Mouse (Mus musculus): ENCODE results near the gene Abca1. TPM values are rescaled to one million over a fixed set of nuclear protein-coding genes. Genes with fewer than 3 reads are reported as not detected.

Gene Abca1
- 40.9 and 41.1 TPM in 2 replicates for polyA plus RNA-seq (2012; rRNA removed; ENCODE audit: low replicate concordance)

GRCm38 (mm10) chr4:53159767-53160166, at the start of gene Abca1:
Abca1 (minus strand) TSS chr4:53159895.

GRCm38 (mm10) chr4:53011732-53012361, 147.8 kb downstream of the Abca1 start, which contains the start of gene Nipsnap3b:
Nipsnap3b (plus strand) TSS chr4:53011880.

GRCm38 (mm10) chr4:52989248-52989647, 170.4 kb downstream of the Abca1 start, which contains the start of gene Nipsnap3a:
Nipsnap3a (plus strand) TSS chr4:52989272.

Other genes with a start within 250 kb of the Abca1 start
- gene Olfr272, start 240.7 kb downstream of the Abca1 start, polyA plus RNA-seq (2012; rRNA removed; ENCODE audit: low replicate concordance): not detected in 2 replicates
- not detected in 2 replicates for gene Olfr270, start 195.3 kb downstream of the Abca1 start, polyA plus RNA-seq (2012; rRNA removed; ENCODE audit: low replicate concordance)
- gene Nipsnap3a, start 170.6 kb downstream of the Abca1 start, polyA plus RNA-seq (2012; rRNA removed; ENCODE audit: low replicate concordance): not detected in 2 replicates
- gene Nipsnap3b, start 148.0 kb downstream of the Abca1 start, polyA plus RNA-seq (2012; rRNA removed; ENCODE audit: low replicate concordance): 35.6 and 42.5 TPM in 2 replicates

All from subcutaneous adipose tissue, adult 2 months (tissue).